Mouse (Mus musculus): ENCODE data around the gene Tnfsf12. TPM values are rescaled to one million over a fixed set of nuclear protein-coding genes. Genes with fewer than 3 reads are reported as not detected.
"Not testable (repeated sequence)": the region's sequence is repeated elsewhere in the genome, so short reads cannot be mapped to it uniquely, and the experiment has no call there.

Tnfsf12 gene
- total RNA-seq (2014; rRNA removed) = 3.1 and 7.1 TPM in 2 replicates
- 5.0 and 6.0 TPM in 2 replicates for polyA plus RNA-seq (2015; fragmentation: Nextera tagmentation; extraction: Ambion mirVana)

DNA sequence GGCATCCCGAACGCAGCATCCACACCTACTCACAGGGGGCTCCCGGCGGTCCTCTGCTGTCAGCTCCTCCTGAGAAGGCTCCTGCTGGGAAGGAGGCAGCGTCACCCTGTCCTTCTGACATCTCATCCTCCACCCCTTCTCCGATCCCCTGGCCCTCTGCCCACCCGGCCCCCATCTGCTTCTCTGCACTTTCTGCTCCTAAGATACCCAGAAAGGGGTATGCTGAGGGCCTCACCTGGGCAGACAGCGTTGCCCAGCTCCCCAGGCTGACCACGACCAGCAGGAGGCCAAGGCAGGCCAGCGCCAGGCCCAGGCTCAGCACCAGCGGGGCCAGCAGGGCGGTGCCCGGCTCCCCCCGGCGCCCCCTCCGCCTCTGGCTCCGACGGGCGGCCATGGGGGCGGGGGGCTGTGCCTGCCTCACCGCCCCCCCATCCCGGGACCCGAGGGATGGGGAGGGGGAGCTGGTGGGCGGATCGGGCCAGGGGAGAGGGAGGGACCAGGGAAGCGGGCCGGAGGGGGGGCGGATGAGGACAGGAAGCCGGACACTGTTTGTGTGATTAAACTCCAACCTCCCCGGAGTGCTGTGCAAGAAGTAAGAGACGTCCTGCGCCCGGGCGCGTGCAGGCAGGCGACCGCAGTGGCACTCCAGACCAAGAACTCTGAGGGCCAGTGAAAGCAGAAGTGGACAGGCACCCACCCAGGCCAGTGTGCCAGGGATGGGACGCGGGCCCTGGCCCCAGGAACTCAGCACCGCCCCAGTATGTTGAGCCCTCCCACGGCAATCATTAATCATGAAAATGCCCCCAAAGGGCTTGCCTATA lies at the start of gene Tnfsf12, which contains the start of gene Tnfsfm13:
TSS of gene Tnfsf12 (minus strand) at position 489 of the 821 bp plus-strand sequence.
TSS of gene Tnfsfm13 (minus strand) at position 738 of the 821 bp plus-strand sequence.
- peak within 1 kb of the TSS; percentile 49; the same call in 1 of the 2 replicates for H3K27ac ChIP-seq
- H3K27me3 ChIP-seq (ENCODE audit: insufficient read depth, low read length) = no peaks in the 10 kb centered on the region
- H3K9me3 ChIP-seq (ENCODE audit: low read length) = no peaks in the 10 kb centered on the region
- ATAC-seq (peak; percentile 70), DNase-seq (ENCODE audit: low spot score) (peak; percentile 51)
- peak within 1 kb of the TSS; percentile 46 for H3K4me3 ChIP-seq (ENCODE audit: low read length)
- H3K4me1 ChIP-seq (ENCODE audit: insufficient read depth, low read length) = no peaks in the 10 kb centered on the region; the same call in 1 of the 2 replicates
- H3K36me3 ChIP-seq (ENCODE audit: insufficient read depth, low read length) = no peaks in the 10 kb centered on the region
- 1% methylated on average over 32 of the region's 41 CpGs for WGBS
- H3K9ac ChIP-seq (replicated peaks; ENCODE audit: low read length) = peak within 1 kb of the TSS; percentile 69
- peak within 1 kb of the TSS; percentile 86 for H3K4me2 ChIP-seq (ENCODE audit: low read depth, low read length)
- TF ChIP-seq CTCF (IDR thresholded peaks at IDR 0.05; ENCODE audit: low read depth) = no peak

DNA sequence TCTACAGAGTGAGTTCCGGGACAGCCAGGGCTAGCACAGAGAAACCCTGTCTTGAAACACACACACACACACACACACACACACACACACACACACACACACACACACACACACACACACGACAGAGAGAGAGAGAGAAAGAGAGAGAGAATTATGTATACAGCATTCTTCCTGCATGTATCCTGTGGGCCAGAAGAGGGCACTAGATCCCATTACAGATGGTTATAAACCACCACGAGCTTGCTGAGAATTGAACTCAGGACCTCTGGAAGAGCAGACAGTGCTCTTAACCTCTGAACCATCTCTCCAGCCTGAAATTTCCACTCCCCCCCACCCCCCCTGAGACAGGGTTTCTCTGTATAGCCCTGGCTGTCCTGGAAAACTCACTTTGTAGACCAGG lies 35.8 kb upstream of the Tnfsf12 start:
- not testable (repeated sequence) for H3K9ac ChIP-seq (replicated peaks; ENCODE audit: low read length); H3K4me2 ChIP-seq (ENCODE audit: low read depth, low read length); DNase-seq (ENCODE audit: low spot score); H3K4me3 ChIP-seq (ENCODE audit: low read length); H3K9me3 ChIP-seq (ENCODE audit: low read length); ATAC-seq; H3K4me1 ChIP-seq (ENCODE audit: insufficient read depth, low read length); H3K27me3 ChIP-seq (ENCODE audit: insufficient read depth, low read length); H3K27ac ChIP-seq
- peaks cover 24% of the 10 kb centered on the region for H3K36me3 ChIP-seq (ENCODE audit: insufficient read depth, low read length)
- TF ChIP-seq CTCF (IDR thresholded peaks at IDR 0.05; ENCODE audit: low read depth) = peak; percentile 9; the same call in 1 of the 2 replicates
- WGBS = 82% methylated on average over 2 of the region's 3 CpGs

- Histone ChIP-seq H3K4me1 (ENCODE audit: insufficient read depth, low read length) (no peaks in the 10 kb centered on the region), H3K4me3 (ENCODE audit: low read length) (no peak overlapping the region), H3K36me3 (ENCODE audit: insufficient read depth, low read length) (peaks cover 2% of the 10 kb centered on the region), H3K9me3 (ENCODE audit: low read length) (no peaks in the 10 kb centered on the region), H3K27ac (no peak overlapping the region), H3K4me2 (ENCODE audit: low read depth, low read length) (no peak overlapping the region), H3K27me3 (ENCODE audit: insufficient read depth, low read length) (no peaks in the 10 kb centered on the region), H3K9ac (replicated peaks; ENCODE audit: low read length) (no peak overlapping the region)
- ATAC-seq (no peak), DNase-seq (ENCODE audit: low spot score) (peak; percentile 69)
- 14% methylated on average over 3 of the region's 3 CpGs for WGBS
- TF ChIP-seq CTCF (IDR thresholded peaks at IDR 0.05; ENCODE audit: low read depth) = peak; percentile 54
Observed at GRCm38 (mm10) chr11:69729063-69729462, 33.4 kb upstream of the Tnfsf12 start.

- no peak overlapping the region for H3K4me3 ChIP-seq (ENCODE audit: low read length)
- ATAC-seq (no peak), DNase-seq (ENCODE audit: low spot score) (no peak)
- no peak overlapping the region for H3K27ac ChIP-seq
- no peaks in the 10 kb centered on the region for H3K36me3 ChIP-seq (ENCODE audit: insufficient read depth, low read length)
- no peak for TF ChIP-seq CTCF (IDR thresholded peaks at IDR 0.05; ENCODE audit: low read depth)
- H3K9me3 ChIP-seq (ENCODE audit: low read length) = no peaks in the 10 kb centered on the region
- no peaks in the 10 kb centered on the region for H3K27me3 ChIP-seq (ENCODE audit: insufficient read depth, low read length)
- no peak overlapping the region for H3K4me2 ChIP-seq (ENCODE audit: low read depth, low read length)
- no peak overlapping the region for H3K9ac ChIP-seq (replicated peaks; ENCODE audit: low read length)
- no peaks in the 10 kb centered on the region for H3K4me1 ChIP-seq (ENCODE audit: insufficient read depth, low read length)
- WGBS = 44% methylated on average over 5 of the region's 5 CpGs
Observed at GRCm38 (mm10) chr11:69725951-69726350, 30.3 kb upstream of the Tnfsf12 start.

GRCm38 (mm10) chr11:69723074-69723473 lies 27.4 kb upstream of the Tnfsf12 start:
- Histone ChIP-seq H3K27me3 (ENCODE audit: insufficient read depth, low read length) (no peaks in the 10 kb centered on the region), H3K9me3 (ENCODE audit: low read length) (no peaks in the 10 kb centered on the region), H3K4me3 (ENCODE audit: low read length) (no peak overlapping the region), H3K4me2 (ENCODE audit: low read depth, low read length) (no peak overlapping the region), H3K36me3 (ENCODE audit: insufficient read depth, low read length) (no peaks in the 10 kb centered on the region), H3K4me1 (ENCODE audit: insufficient read depth, low read length) (no peaks in the 10 kb centered on the region), H3K27ac (no peak overlapping the region), H3K9ac (replicated peaks; ENCODE audit: low read length) (no peak overlapping the region)
- TF ChIP-seq CTCF (IDR thresholded peaks at IDR 0.05; ENCODE audit: low read depth) = no peak
- DNase-seq (ENCODE audit: low spot score) = no peak
- 41% methylated on average over 2 of the region's 2 CpGs for WGBS
- no peak for ATAC-seq

DNA sequence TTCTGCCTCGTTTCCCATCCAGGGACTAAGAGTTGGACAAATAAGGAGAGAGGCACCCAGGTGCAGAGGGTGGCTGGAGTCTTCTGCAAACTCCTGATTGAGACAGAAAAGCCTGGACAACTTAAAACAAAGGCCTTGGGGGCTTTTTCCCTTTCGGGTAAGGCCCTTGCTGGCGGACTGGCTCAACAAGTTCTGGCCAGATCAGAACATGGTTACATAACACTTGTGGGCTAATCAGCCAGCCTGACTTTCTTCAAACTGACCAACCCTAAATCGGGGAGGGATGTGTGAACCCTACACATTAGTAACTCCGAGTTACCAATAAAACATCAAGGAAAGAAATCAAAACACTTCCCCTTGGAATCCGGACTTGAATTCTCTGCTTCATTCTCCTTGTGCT lies 25.2 kb upstream of the Tnfsf12 start:
- Histone ChIP-seq H3K36me3 (ENCODE audit: insufficient read depth, low read length) (no peaks in the 10 kb centered on the region), H3K4me1 (ENCODE audit: insufficient read depth, low read length) (no peaks in the 10 kb centered on the region), H3K4me2 (ENCODE audit: low read depth, low read length) (no peak overlapping the region), H3K9me3 (ENCODE audit: low read length) (no peaks in the 10 kb centered on the region), H3K9ac (replicated peaks; ENCODE audit: low read length) (no peak overlapping the region), H3K27me3 (ENCODE audit: insufficient read depth, low read length) (no peaks in the 10 kb centered on the region), H3K27ac (no peak overlapping the region), H3K4me3 (ENCODE audit: low read length) (no peak overlapping the region)
- DNase-seq (ENCODE audit: low spot score) (no peak), ATAC-seq (no peak)
- TF ChIP-seq CTCF (IDR thresholded peaks at IDR 0.05; ENCODE audit: low read depth) = no peak
- WGBS = 86% methylated on average over 6 of the region's 6 CpGs

DNA sequence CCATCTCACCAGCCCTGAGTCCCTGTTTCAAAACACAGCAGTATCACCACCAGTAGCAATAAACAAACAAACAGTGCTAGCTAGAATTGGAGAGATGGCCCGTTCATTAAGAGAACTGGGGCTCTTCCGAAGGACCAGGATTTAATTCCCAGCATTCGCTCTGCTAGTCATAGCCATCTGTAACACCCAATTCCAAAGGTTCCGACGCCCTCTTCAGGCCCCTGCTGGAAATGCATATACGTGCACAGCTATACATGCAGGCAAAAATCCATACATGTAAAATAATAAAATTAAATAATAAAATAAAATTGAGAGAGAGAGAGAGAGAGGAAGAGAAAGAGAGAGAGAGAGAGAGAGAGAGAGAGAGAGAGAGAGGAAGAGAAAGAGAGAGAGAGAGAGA lies 23.8 kb upstream of the Tnfsf12 start:
- no peak overlapping the region for H3K27ac ChIP-seq
- no peaks in the 10 kb centered on the region for H3K4me1 ChIP-seq (ENCODE audit: insufficient read depth, low read length)
- no peaks in the 10 kb centered on the region for H3K36me3 ChIP-seq (ENCODE audit: insufficient read depth, low read length)
- 75% methylated on average over 6 of the region's 6 CpGs for WGBS
- no peak for ATAC-seq
- no peak overlapping the region for H3K4me2 ChIP-seq (ENCODE audit: low read depth, low read length)
- no peak for TF ChIP-seq CTCF (IDR thresholded peaks at IDR 0.05; ENCODE audit: low read depth)
- H3K9ac ChIP-seq (replicated peaks; ENCODE audit: low read length) = no peak overlapping the region
- no peak for DNase-seq (ENCODE audit: low spot score)
- no peaks in the 10 kb centered on the region for H3K9me3 ChIP-seq (ENCODE audit: low read length)
- no peak overlapping the region for H3K4me3 ChIP-seq (ENCODE audit: low read length)
- H3K27me3 ChIP-seq (ENCODE audit: insufficient read depth, low read length) = no peaks in the 10 kb centered on the region

All from hindbrain, postnatal 0 days (tissue).